Mouse (Mus musculus): ENCODE results near the gene Spi1. TPM values are rescaled to one million over a fixed set of nuclear protein-coding genes. Genes with fewer than 3 reads are reported as not detected.

The Spi1 gene
- polyA plus RNA-seq, 1 experiment from 2014 or later: 2.2 TPM

DNA sequence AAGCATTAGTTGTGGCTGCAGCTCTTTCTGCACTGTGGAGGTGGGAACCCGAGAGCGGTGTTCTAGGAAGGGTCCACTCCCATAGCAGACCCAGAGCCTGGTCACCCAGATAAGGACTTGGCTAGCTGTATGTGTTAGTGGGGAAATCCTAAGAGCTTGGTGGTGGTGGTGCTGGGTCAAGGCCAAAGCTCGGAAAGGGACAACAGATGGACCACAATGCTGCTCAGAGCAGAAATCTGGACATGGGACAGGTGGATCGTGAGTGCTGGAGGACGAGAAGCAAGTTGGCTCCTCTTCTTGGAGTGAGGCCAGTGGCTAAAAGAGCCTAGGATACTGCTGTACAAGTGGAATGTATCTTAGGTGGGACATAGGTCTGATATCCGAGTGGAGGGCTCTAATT lies 37.4 kb downstream of the Spi1 start:
- H3K4me1 ChIP-seq (replicated peaks; ENCODE audit: control insufficient read depth, insufficient read depth, low read length): peaks cover 3% of the 10 kb centered on the region; the same call in 1 of the 2 replicates
- no peaks in the 10 kb centered on the region for H3K9me3 ChIP-seq (ENCODE audit: control insufficient read depth, low read length)
- H3K9ac ChIP-seq (ENCODE audit: low read length): no peak overlapping the region
- no peaks in the 10 kb centered on the region for H3K36me3 ChIP-seq (ENCODE audit: control insufficient read depth, insufficient read depth, low read length)
- WGBS: 91% methylated on average over 6 of the region's 6 CpGs
- no peak for ATAC-seq (replicated peaks; ENCODE audit: low FRiP score)
- DNase-seq (ENCODE audit: low spot score): no peak
- no peak overlapping the region for H3K27ac ChIP-seq (ENCODE audit: low read depth, low read length)
- H3K4me3 ChIP-seq (ENCODE audit: low read depth, low read length): no peak overlapping the region
- H3K27me3 ChIP-seq (ENCODE audit: control insufficient read depth, insufficient read depth, low read length): no peaks in the 10 kb centered on the region; the same call in 1 of the 2 replicates
- H3K4me2 ChIP-seq (ENCODE audit: low read depth, low read length, severe bottlenecking): no peak overlapping the region

DNA sequence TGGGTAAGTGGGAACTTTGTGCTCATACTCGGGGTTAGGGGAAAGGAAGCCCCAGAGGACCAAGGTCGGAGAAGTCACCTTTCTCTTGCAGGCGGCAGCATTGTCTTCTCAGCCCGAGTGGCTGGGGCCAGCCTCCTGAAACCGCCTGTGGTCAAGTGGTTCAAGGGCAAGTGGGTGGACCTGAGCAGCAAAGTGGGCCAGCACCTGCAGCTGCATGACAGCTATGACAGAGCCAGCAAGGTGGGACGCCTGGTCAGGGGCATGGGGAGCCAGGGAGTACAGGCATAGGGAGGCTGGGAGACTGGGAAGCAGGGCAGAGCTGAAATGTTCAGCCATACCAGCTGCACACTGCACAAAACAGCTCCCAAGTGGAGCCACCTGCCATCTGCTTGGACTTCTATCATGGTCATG lies 38.1 kb downstream of the Spi1 start:
- H3K36me3 ChIP-seq (ENCODE audit: control insufficient read depth, insufficient read depth, low read length): no peaks in the 10 kb centered on the region
- H3K27ac ChIP-seq (ENCODE audit: low read depth, low read length): no peak overlapping the region
- 82% methylated on average over 6 of the region's 6 CpGs for WGBS
- no peaks in the 10 kb centered on the region for H3K9me3 ChIP-seq (ENCODE audit: control insufficient read depth, low read length)
- no peak overlapping the region for H3K9ac ChIP-seq (ENCODE audit: low read length)
- no peaks in the 10 kb centered on the region; the same call in 1 of the 2 replicates for H3K27me3 ChIP-seq (ENCODE audit: control insufficient read depth, insufficient read depth, low read length)
- DNase-seq (ENCODE audit: low spot score): no peak
- H3K4me3 ChIP-seq (ENCODE audit: low read depth, low read length): no peak overlapping the region
- H3K4me2 ChIP-seq (ENCODE audit: low read depth, low read length, severe bottlenecking): no peak overlapping the region
- ATAC-seq (replicated peaks; ENCODE audit: low FRiP score): no peak
- peaks cover 2% of the 10 kb centered on the region; the same call in 1 of the 2 replicates for H3K4me1 ChIP-seq (replicated peaks; ENCODE audit: control insufficient read depth, insufficient read depth, low read length)

- H3K4me1 ChIP-seq (replicated peaks; ENCODE audit: control insufficient read depth, insufficient read depth, low read length): no peaks in the 10 kb centered on the region
- H3K9ac ChIP-seq (ENCODE audit: low read length): no peak overlapping the region
- H3K36me3 ChIP-seq (ENCODE audit: control insufficient read depth, insufficient read depth, low read length): no peaks in the 10 kb centered on the region
- WGBS: 87% methylated on average over 6 of the region's 6 CpGs
- no peak for ATAC-seq (replicated peaks; ENCODE audit: low FRiP score)
- H3K4me3 ChIP-seq (ENCODE audit: low read depth, low read length): no peak overlapping the region
- no peak overlapping the region for H3K27ac ChIP-seq (ENCODE audit: low read depth, low read length)
- H3K9me3 ChIP-seq (ENCODE audit: control insufficient read depth, low read length): no peaks in the 10 kb centered on the region
- DNase-seq (ENCODE audit: low spot score): no peak
- no peaks in the 10 kb centered on the region for H3K27me3 ChIP-seq (ENCODE audit: control insufficient read depth, insufficient read depth, low read length)
- H3K4me2 ChIP-seq (ENCODE audit: low read depth, low read length, severe bottlenecking): no peak overlapping the region
Observed at GRCm38 (mm10) chr2:91121011-91121410, 38.8 kb downstream of the Spi1 start.

GRCm38 (mm10) chr2:91121497-91121896 lies 39.3 kb downstream of the Spi1 start:
- H3K27me3 ChIP-seq (ENCODE audit: control insufficient read depth, insufficient read depth, low read length): no peaks in the 10 kb centered on the region
- no peak overlapping the region for H3K9ac ChIP-seq (ENCODE audit: low read length)
- ATAC-seq (replicated peaks; ENCODE audit: low FRiP score): no peak
- WGBS: 68% methylated on average over 8 of the region's 8 CpGs
- no peaks in the 10 kb centered on the region for H3K9me3 ChIP-seq (ENCODE audit: control insufficient read depth, low read length)
- H3K4me1 ChIP-seq (replicated peaks; ENCODE audit: control insufficient read depth, insufficient read depth, low read length): no peaks in the 10 kb centered on the region
- no peak for DNase-seq (ENCODE audit: low spot score)
- no peaks in the 10 kb centered on the region for H3K36me3 ChIP-seq (ENCODE audit: control insufficient read depth, insufficient read depth, low read length)
- H3K4me3 ChIP-seq (ENCODE audit: low read depth, low read length): no peak overlapping the region
- H3K4me2 ChIP-seq (ENCODE audit: low read depth, low read length, severe bottlenecking): no peak overlapping the region
- H3K27ac ChIP-seq (ENCODE audit: low read depth, low read length): no peak overlapping the region

GRCm38 (mm10) chr2:91123521-91123920 lies 41.3 kb downstream of the Spi1 start:
- no peaks in the 10 kb centered on the region for H3K36me3 ChIP-seq (ENCODE audit: control insufficient read depth, insufficient read depth, low read length)
- DNase-seq (ENCODE audit: low spot score): no peak
- H3K27me3 ChIP-seq (ENCODE audit: control insufficient read depth, insufficient read depth, low read length): no peaks in the 10 kb centered on the region
- ATAC-seq (replicated peaks; ENCODE audit: low FRiP score): no peak
- H3K4me2 ChIP-seq (ENCODE audit: low read depth, low read length, severe bottlenecking): no peak overlapping the region
- no peak overlapping the region for H3K27ac ChIP-seq (ENCODE audit: low read depth, low read length)
- no peaks in the 10 kb centered on the region for H3K9me3 ChIP-seq (ENCODE audit: control insufficient read depth, low read length)
- H3K4me3 ChIP-seq (ENCODE audit: low read depth, low read length): no peak overlapping the region
- H3K9ac ChIP-seq (ENCODE audit: low read length): no peak overlapping the region
- 84% methylated on average over 6 of the region's 6 CpGs for WGBS
- H3K4me1 ChIP-seq (replicated peaks; ENCODE audit: control insufficient read depth, insufficient read depth, low read length): no peaks in the 10 kb centered on the region

DNA sequence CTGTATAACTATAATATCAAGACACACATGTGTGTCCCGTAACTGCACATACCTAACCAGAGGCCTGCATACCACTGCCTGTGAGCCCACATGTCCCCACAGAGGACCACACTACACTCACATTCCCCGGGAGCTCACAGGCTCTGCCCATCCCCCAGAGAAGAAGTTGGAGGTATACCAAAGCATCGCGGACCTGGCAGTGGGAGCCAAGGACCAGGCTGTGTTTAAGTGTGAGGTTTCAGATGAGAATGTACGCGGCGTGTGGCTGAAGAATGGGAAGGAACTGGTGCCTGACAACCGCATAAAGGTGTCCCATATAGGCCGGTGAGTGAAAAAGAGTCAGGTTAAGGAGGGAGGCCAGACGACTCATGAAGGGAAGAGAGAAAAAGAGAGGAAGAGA lies 42.9 kb downstream of the Spi1 start:
- Histone ChIP-seq H3K36me3 (ENCODE audit: control insufficient read depth, insufficient read depth, low read length) (no peaks in the 10 kb centered on the region), H3K4me2 (ENCODE audit: low read depth, low read length, severe bottlenecking) (no peak overlapping the region), H3K27me3 (ENCODE audit: control insufficient read depth, insufficient read depth, low read length) (no peaks in the 10 kb centered on the region), H3K4me3 (ENCODE audit: low read depth, low read length) (no peak overlapping the region), H3K4me1 (replicated peaks; ENCODE audit: control insufficient read depth, insufficient read depth, low read length) (no peaks in the 10 kb centered on the region), H3K27ac (ENCODE audit: low read depth, low read length) (no peak overlapping the region), H3K9ac (ENCODE audit: low read length) (no peak overlapping the region), H3K9me3 (ENCODE audit: control insufficient read depth, low read length) (no peaks in the 10 kb centered on the region)
- DNase-seq (ENCODE audit: low spot score) (no peak), ATAC-seq (replicated peaks; ENCODE audit: low FRiP score) (no peak)
- 91% methylated on average over 10 of the region's 10 CpGs for WGBS

DNA sequence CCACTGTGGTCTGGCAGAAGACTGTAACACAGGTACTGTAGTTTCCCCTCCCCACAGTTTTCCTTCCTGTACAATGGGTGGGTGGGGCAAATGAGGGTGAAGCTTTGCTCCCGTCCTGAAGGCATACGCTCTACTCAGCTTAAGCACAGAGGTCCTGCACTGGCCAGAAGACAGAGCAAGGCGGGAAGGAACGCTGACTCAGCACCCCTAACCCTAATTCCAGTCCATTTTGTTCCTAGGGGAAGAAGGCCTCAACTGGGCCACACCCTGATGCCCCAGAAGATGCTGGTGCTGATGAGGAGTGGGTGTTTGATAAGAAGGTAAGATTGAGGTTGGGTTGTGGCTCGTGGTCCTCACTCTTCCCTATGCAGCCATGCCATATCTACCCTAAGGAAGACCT lies 46.6 kb downstream of the Spi1 start:
- H3K9me3 ChIP-seq (ENCODE audit: control insufficient read depth, low read length): no peaks in the 10 kb centered on the region
- no peak overlapping the region for H3K4me2 ChIP-seq (ENCODE audit: low read depth, low read length, severe bottlenecking)
- no peak overlapping the region for H3K4me3 ChIP-seq (ENCODE audit: low read depth, low read length)
- H3K27me3 ChIP-seq (ENCODE audit: control insufficient read depth, insufficient read depth, low read length): no peaks in the 10 kb centered on the region
- H3K4me1 ChIP-seq (replicated peaks; ENCODE audit: control insufficient read depth, insufficient read depth, low read length): no peaks in the 10 kb centered on the region
- no peaks in the 10 kb centered on the region for H3K36me3 ChIP-seq (ENCODE audit: control insufficient read depth, insufficient read depth, low read length)
- no peak for DNase-seq (ENCODE audit: low spot score)
- no peak for ATAC-seq (replicated peaks; ENCODE audit: low FRiP score)
- H3K9ac ChIP-seq (ENCODE audit: low read length): no peak overlapping the region
- no peak overlapping the region for H3K27ac ChIP-seq (ENCODE audit: low read depth, low read length)
- WGBS: 81% methylated on average over 5 of the region's 5 CpGs

DNA sequence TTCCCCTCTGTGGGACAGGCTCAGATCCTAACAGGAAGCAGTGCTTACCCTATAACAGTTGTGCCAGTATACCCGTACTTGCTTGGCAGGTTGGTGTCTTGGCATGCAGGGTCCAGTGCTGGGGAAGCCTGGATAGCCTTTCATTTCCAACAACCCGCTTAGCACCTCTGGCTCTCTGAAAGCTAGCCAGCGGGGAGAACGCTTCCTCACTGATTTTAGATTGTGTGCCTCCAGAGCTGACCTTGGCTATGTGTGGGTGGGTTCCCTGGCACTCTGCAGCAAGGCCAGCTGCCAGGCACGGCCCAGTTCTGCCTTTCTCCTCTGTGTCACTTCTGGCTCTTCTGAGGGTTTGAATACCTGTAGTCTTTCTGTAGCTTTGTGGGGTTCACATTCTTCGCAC lies 47.9 kb downstream of the Spi1 start:
- H3K4me1 ChIP-seq (replicated peaks; ENCODE audit: control insufficient read depth, insufficient read depth, low read length): no peaks in the 10 kb centered on the region
- WGBS: 92% methylated on average over 6 of the region's 6 CpGs
- H3K27ac ChIP-seq (ENCODE audit: low read depth, low read length): no peak overlapping the region

GRCm38 (mm10) chr2:91131251-91131650 lies 49.1 kb downstream of the Spi1 start:
- ATAC-seq (replicated peaks; ENCODE audit: low FRiP score): no peak
- Histone ChIP-seq H3K27me3 (ENCODE audit: control insufficient read depth, insufficient read depth, low read length) (no peaks in the 10 kb centered on the region), H3K4me1 (replicated peaks; ENCODE audit: control insufficient read depth, insufficient read depth, low read length) (no peaks in the 10 kb centered on the region), H3K36me3 (ENCODE audit: control insufficient read depth, insufficient read depth, low read length) (no peaks in the 10 kb centered on the region), H3K4me3 (ENCODE audit: low read depth, low read length) (no peak overlapping the region), H3K4me2 (ENCODE audit: low read depth, low read length, severe bottlenecking) (no peak overlapping the region), H3K27ac (ENCODE audit: low read depth, low read length) (no peak overlapping the region), H3K9me3 (ENCODE audit: control insufficient read depth, low read length) (no peaks in the 10 kb centered on the region), H3K9ac (ENCODE audit: low read length) (no peak overlapping the region)
- 93% methylated on average over 15 of the region's 15 CpGs for WGBS
- DNase-seq (ENCODE audit: low spot score): no peak

More for the DNA sequence above, 47.9 kb downstream of the Spi1 start:
- no peak for ATAC-seq (replicated peaks; ENCODE audit: low FRiP score)
- H3K4me3 ChIP-seq (ENCODE audit: low read depth, low read length): no peak overlapping the region
- H3K36me3 ChIP-seq (ENCODE audit: control insufficient read depth, insufficient read depth, low read length): no peaks in the 10 kb centered on the region
- no peaks in the 10 kb centered on the region for H3K27me3 ChIP-seq (ENCODE audit: control insufficient read depth, insufficient read depth, low read length)
- H3K9ac ChIP-seq (ENCODE audit: low read length): no peak overlapping the region
- no peaks in the 10 kb centered on the region for H3K9me3 ChIP-seq (ENCODE audit: control insufficient read depth, low read length)
- no peak overlapping the region for H3K4me2 ChIP-seq (ENCODE audit: low read depth, low read length, severe bottlenecking)
- DNase-seq (ENCODE audit: low spot score): no peak
